Mouse (Mus musculus) heart, embryonic 11.5 days (tissue): ENCODE data around the gene Vav1. TPM values are rescaled to one million over a fixed set of nuclear protein-coding genes. Genes with fewer than 3 reads are reported as not detected.
A peak's percentile ranks its signal among the peaks of the same experiment; 100 is the strongest.

Experiments used
- ATAC-seq: fragments of 200-750 bp; cut with Nextera tagmentation; replicated peaks from 2 replicates; pipeline ENCODE4 v1.8.0; 2017; ENCODE audit warnings: moderate library complexity; ENCODE audit not compliant: insufficient number of reproducible peaks, low FRiP score, low TSS enrichment
- H3K27ac ChIP-seq: fragments of 300-500 bp; sonication (generic); 2 replicates; pipeline ENCODE4 v1.5.1; 2014; ENCODE audit warnings: mild to moderate bottlenecking, low read depth, low read length
- H3K27me3 ChIP-seq: fragments of 300-500 bp; sonication (generic); 2 replicates; pipeline ENCODE4 v1.6.1; 2014; ENCODE audit warnings: mild to moderate bottlenecking, low read length, mixed read lengths; ENCODE audit not compliant: control insufficient read depth, insufficient read depth
- H3K36me3 ChIP-seq: fragments of 300-500 bp; sonication (generic); 2 replicates; pipeline ENCODE4 v1.6.1; 2014; ENCODE audit warnings: mild to moderate bottlenecking, low read length, moderate library complexity, mixed read lengths; ENCODE audit not compliant: control insufficient read depth, insufficient read depth
- H3K4me1 ChIP-seq: fragments of 300-500 bp; sonication (generic); 2 replicates; pipeline ENCODE4 v1.6.1; 2014; ENCODE audit warnings: low read length; ENCODE audit not compliant: control insufficient read depth, insufficient read depth
- H3K4me2 ChIP-seq: fragments of 300-500 bp; sonication (generic); 2 replicates; pipeline ENCODE4 v1.6.1; 2014; ENCODE audit warnings: mild to moderate bottlenecking, moderate library complexity
- H3K4me3 ChIP-seq: fragments of 300-500 bp; sonication (generic); 2 replicates; pipeline ENCODE4 v1.5.1; 2014; ENCODE audit warnings: low read depth, low read length
- H3K9ac ChIP-seq: fragments of 300-500 bp; sonication (generic); 2 replicates; pipeline ENCODE4 v1.6.1; 2014; ENCODE audit warnings: mild to moderate bottlenecking, low read depth, low read length, moderate library complexity
- H3K9me3 ChIP-seq: fragments of 300-500 bp; sonication (generic); replicated peaks from 2 replicates; pipeline ENCODE4 v1.6.1; 2016; ENCODE audit warnings: low read length; ENCODE audit not compliant: control insufficient read depth
- WGBS: fragments of 180-500 bp; shearing (Covaris S2); extraction: QIAGEN DNeasy Blood & Tissue Kit; methylation state at CpG from one replicate; pipeline ENCODE4 v1.1.7; 2014; ENCODE audit not compliant: insufficient replicate concordance; 5-methylcytosine and 5-hydroxymethylcytosine counted together
- polyA plus RNA-seq: library from polyadenylated mRNA; unstranded; fragments of >200 nt; fragmentation: Nextera tagmentation; extraction: Ambion mirVana; gene quantifications from 2 replicates; pipeline ENCODE4 v1.2.1, GENCODE M21; 2014

Vav1 gene
- polyA plus RNA-seq, 1 experiment from 2014 or later = 2.2 TPM

- peak within 1 kb of the TSS; percentile 89 for H3K27ac ChIP-seq
- peak within 1 kb of the TSS; percentile 85 for H3K9ac ChIP-seq
- peak within 1 kb of the TSS; percentile 81 for H3K4me3 ChIP-seq
- peak; percentile 66 for ATAC-seq
- peaks cover 10% of the 10 kb centered on the region for H3K4me1 ChIP-seq
- H3K36me3 ChIP-seq = peaks cover 12% of the 10 kb centered on the region
- no peaks in the 10 kb centered on the region for H3K27me3 ChIP-seq
- WGBS = 1% methylated on average over 52 of the region's 52 CpGs
- peak within 1 kb of the TSS; percentile 94 for H3K4me2 ChIP-seq
- H3K9me3 ChIP-seq = no peaks in the 10 kb centered on the region
These were observed 29.4 kb upstream of the Vav1 start, which contains the start of gene Trip10 for GRCm38 (mm10) chr17:57249186-57250181. Gene Trip10, plus strand, starts transcription at chr17:57249455.

- H3K4me2 ChIP-seq = peak overlapping the region; percentile 94
- WGBS = 2% methylated on average over 33 of the region's 33 CpGs
- H3K9me3 ChIP-seq = no peaks in the 10 kb centered on the region
- H3K36me3 ChIP-seq = peaks cover 19% of the 10 kb centered on the region
- H3K27ac ChIP-seq = no peak overlapping the region
- H3K27me3 ChIP-seq = no peaks in the 10 kb centered on the region
- peak overlapping the region; percentile 85 for H3K9ac ChIP-seq
- no peak for ATAC-seq
- H3K4me1 ChIP-seq = peaks cover 10% of the 10 kb centered on the region
- peak overlapping the region; percentile 81 for H3K4me3 ChIP-seq
These were observed 28.3 kb upstream of the Vav1 start for GRCm38 (mm10) chr17:57250461-57251160.

- Histone ChIP-seq H3K36me3 (peaks cover 19% of the 10 kb centered on the region), H3K4me2 (no peak overlapping the region), H3K9ac (no peak overlapping the region), H3K4me1 (peaks cover 9% of the 10 kb centered on the region), H3K27ac (no peak overlapping the region), H3K9me3 (no peaks in the 10 kb centered on the region), H3K4me3 (no peak overlapping the region), H3K27me3 (no peaks in the 10 kb centered on the region)
- ATAC-seq = no peak
- WGBS = 93% methylated on average over 3 of the region's 3 CpGs
These were observed 27.5 kb upstream of the Vav1 start for GRCm38 (mm10) chr17:57251431-57251830.

- ATAC-seq = no peak
- no peaks in the 10 kb centered on the region for H3K27me3 ChIP-seq
- no peak overlapping the region for H3K9ac ChIP-seq
- no peak overlapping the region for H3K27ac ChIP-seq
- no peak overlapping the region for H3K4me2 ChIP-seq
- peaks cover 6% of the 10 kb centered on the region for H3K4me1 ChIP-seq
- H3K9me3 ChIP-seq = no peaks in the 10 kb centered on the region
- H3K4me3 ChIP-seq = no peak overlapping the region
- 72% methylated on average over 6 of the region's 6 CpGs for WGBS
- H3K36me3 ChIP-seq = peaks cover 29% of the 10 kb centered on the region
These were observed 25.6 kb upstream of the Vav1 start for GRCm38 (mm10) chr17:57253306-57253705.

- peaks cover 34% of the 10 kb centered on the region for H3K36me3 ChIP-seq
- ATAC-seq = no peak
- no peaks in the 10 kb centered on the region for H3K27me3 ChIP-seq
- 89% methylated on average over 14 of the region's 14 CpGs for WGBS
- H3K9ac ChIP-seq = no peak overlapping the region
- no peak overlapping the region for H3K4me3 ChIP-seq
- no peak overlapping the region for H3K27ac ChIP-seq
- H3K9me3 ChIP-seq = no peaks in the 10 kb centered on the region
- H3K4me1 ChIP-seq = no peaks in the 10 kb centered on the region
- H3K4me2 ChIP-seq = no peak overlapping the region
These were observed 23.5 kb upstream of the Vav1 start for GRCm38 (mm10) chr17:57255354-57255753.

GRCm38 (mm10) chr17:57256921-57257485, 21.9 kb upstream of the Vav1 start:
- no peaks in the 10 kb centered on the region for H3K27me3 ChIP-seq
- H3K27ac ChIP-seq = no peak overlapping the region
- no peak overlapping the region for H3K4me2 ChIP-seq
- no peaks in the 10 kb centered on the region for H3K9me3 ChIP-seq
- no peak overlapping the region for H3K4me3 ChIP-seq
- H3K9ac ChIP-seq = no peak overlapping the region
- no peak for ATAC-seq
- H3K36me3 ChIP-seq = peaks cover 40% of the 10 kb centered on the region
- WGBS = 93% methylated on average over 22 of the region's 22 CpGs
- no peaks in the 10 kb centered on the region for H3K4me1 ChIP-seq

- Histone ChIP-seq H3K4me1 (no peaks in the 10 kb centered on the region), H3K9me3 (no peaks in the 10 kb centered on the region), H3K27ac (no peak overlapping the region), H3K4me2 (no peak overlapping the region), H3K36me3 (peaks cover 49% of the 10 kb centered on the region), H3K27me3 (no peaks in the 10 kb centered on the region), H3K4me3 (no peak overlapping the region), H3K9ac (no peak overlapping the region)
- no peak for ATAC-seq
- WGBS = 94% methylated on average over 3 of the region's 3 CpGs
These were observed 20.7 kb upstream of the Vav1 start for GRCm38 (mm10) chr17:57258191-57258590.

- Histone ChIP-seq H3K4me3 (no peak overlapping the region), H3K9ac (no peak overlapping the region), H3K27ac (no peak overlapping the region), H3K4me2 (no peak overlapping the region), H3K4me1 (no peaks in the 10 kb centered on the region), H3K36me3 (peaks cover 40% of the 10 kb centered on the region), H3K27me3 (no peaks in the 10 kb centered on the region), H3K9me3 (no peaks in the 10 kb centered on the region)
- ATAC-seq = no peak
- 82% methylated on average over 8 of the region's 8 CpGs for WGBS
These were observed 19.2 kb upstream of the Vav1 start for GRCm38 (mm10) chr17:57259742-57260141.
